Mouse (Mus musculus) cerebellum, postnatal 14 days (tissue): ENCODE measurements around the gene Endou.

Experiments
- DNase-seq, 2 experiments: peaks; one replicate each; pipeline ENCODE4 v3.0.0; 2021; ENCODE audit warnings: mixed read lengths in 2 of 2

Endou gene

DNA sequence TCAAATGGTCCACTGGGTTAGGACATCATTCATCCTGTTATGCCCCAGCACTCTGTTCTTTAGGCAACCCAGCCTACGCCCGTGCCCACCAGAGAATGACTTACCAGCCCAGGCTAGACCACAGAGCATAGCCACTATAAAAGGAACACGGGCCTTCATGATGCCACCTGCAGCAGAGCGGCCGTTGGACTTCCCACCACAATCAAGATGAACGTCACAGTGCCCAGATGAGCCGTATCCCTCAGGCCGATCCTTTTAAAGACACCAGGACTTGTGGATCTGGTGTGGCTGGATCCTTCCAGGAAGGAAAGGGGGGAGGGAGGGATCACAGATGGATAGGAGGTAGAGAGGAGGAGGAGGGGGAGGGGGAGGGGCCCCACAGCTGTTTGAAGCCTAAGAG is at the start of gene Endou:
Endou (minus strand) TSS at position 229 of the 400 bp plus-strand sequence.
- DNase-seq: no peak

- no peak for DNase-seq
Observed at GRCm38 (mm10) chr15:97780611-97781031, 49.5 kb upstream of the Endou start.

DNA sequence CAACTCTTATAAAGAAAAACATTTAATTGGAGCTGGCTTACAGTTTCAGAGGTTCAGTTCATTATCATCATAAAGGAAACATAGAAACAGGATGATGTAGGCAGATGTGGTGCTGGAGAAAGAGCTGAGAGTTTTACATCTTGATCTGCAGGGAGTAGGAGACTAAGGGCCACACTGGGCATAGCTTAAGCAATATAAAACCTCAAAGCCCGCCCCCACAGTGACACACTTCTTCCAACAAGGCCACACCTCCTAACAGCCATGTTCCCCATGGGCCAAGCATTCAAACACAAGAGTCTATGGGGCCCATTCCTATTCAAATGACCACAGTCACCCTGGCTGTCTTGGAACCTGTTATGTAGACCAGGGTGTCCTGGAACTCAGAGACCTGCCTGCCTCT is 48.4 kb upstream of the Endou start:
- DNase-seq: no peak

GRCm38 (mm10) chr15:97778311-97779098 is 47.4 kb upstream of the Endou start, which contains the start of gene Slc48a1:
Gene Slc48a1, plus strand, starts transcription at chr15:97778520.
- DNase-seq: no peak

DNA sequence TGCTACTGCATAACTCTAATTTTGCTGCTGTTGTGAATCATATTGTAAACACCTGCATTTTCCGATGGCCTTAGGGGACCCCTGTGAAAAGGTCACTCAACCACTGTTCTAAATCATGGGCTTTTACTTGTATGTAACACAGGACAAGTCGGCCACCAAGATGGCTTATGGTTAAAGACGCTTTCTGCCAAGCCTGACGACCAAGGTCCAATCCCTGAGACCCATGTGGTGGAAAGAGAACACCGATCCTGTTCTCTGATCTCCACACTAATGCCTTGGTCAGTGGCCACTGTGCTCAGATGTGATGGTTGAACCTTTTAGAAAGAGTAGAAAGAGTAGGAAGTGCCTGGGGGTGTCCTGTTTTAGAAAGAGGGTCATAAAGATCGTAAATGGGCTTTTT is 45.8 kb upstream of the Endou start:
- DNase-seq: no peak

DNA sequence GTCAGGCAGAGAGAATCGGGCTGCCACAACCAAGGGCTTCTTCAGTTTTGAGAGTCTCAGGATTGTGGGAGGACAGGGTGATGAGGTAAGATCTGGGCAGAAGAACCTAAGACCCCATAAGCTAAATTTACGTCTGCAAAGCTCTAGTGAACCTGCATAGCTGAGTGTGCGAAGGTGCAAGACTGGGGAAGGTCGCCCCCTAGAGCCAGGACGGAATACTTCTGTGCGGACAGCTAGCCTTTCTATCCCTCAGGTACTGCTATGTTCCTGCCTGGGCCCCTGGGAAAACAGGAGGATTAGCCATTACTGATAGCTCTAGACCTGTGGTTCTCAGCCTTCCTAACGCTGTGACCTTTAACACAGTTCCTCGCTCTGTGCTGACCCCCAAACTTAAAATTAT is 45.4 kb upstream of the Endou start:
- DNase-seq: peak; percentile 90 to 93

GRCm38 (mm10) chr15:97773961-97774370 is 42.8 kb upstream of the Endou start:
- no peak for DNase-seq

DNA sequence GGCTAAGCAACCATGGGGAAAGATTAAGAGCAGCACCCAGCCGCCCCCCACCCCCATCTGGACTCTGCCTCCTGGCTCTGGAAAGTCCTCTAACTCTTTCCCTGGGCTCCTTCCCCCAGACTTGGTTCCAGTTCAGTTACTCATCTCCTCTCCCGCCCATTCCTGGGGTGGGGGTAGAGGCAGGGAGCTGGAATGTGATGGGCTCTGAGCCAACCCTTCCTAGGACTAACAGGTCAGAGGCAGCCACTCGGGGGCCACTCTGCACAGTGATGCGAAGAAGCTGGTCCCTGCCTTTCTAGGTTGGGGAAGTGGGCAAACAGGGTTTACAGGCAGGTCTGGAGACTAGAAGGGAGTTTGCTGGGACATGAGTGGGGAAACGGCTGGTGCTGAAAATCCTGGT is 42.0 kb upstream of the Endou start:
- DNase-seq: no peak

DNA sequence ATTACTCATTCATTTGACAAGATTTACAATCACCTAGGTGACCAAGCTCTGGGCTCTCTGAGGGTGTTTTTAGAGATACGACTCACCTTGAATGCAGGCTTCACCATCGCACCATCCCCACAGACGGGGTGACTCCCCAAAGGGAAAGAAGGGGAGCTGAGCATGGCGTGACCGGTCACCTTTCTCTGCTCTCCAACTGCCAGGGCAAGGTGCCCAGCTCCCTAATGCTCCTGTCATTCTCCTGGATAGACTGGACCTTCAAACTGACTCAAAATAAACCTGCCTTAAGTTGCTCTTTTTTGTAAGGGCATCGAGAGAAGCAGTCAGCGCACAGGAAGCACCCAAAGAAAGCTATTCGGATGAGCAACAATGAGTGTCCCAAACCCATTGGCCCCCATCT is 39.1 kb upstream of the Endou start:
- no peak for DNase-seq

DNA sequence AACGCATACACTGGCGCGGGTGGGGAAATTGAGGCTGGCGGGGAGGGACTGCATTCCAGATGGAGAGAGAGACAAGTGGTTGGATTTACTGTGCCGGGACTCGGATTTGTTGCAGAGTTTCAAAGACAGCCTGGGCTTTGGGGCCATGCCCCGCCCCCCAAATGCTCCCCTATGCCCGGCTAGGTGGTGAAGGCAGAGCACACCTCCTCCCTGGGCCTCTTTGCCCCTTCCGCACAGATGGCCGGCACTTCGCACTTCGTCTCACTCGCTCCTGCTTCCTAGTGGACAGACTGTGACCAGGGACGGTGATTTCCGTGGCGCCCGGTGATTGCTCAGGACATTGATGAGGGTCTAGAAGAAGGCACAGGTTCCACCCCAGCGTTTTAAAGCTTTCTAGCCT is 37.1 kb upstream of the Endou start:
- peak; percentile 72 to 80 for DNase-seq

GRCm38 (mm10) chr15:97767280-97768186 is 36.4 kb upstream of the Endou start, which contains the start of gene Rapgef3:
Gene Rapgef3, minus strand, starts transcription at chr15:97767972.
- peak; percentile 84 to 86 for DNase-seq

- DNase-seq: peak; percentile 59 to 66
Observed at GRCm38 (mm10) chr15:97766594-97767279, 35.6 kb upstream of the Endou start.

- peak in 1 of 2 experiments; percentile 45 for DNase-seq
Observed at GRCm38 (mm10) chr15:97766194-97766593, 35.1 kb upstream of the Endou start.

DNA sequence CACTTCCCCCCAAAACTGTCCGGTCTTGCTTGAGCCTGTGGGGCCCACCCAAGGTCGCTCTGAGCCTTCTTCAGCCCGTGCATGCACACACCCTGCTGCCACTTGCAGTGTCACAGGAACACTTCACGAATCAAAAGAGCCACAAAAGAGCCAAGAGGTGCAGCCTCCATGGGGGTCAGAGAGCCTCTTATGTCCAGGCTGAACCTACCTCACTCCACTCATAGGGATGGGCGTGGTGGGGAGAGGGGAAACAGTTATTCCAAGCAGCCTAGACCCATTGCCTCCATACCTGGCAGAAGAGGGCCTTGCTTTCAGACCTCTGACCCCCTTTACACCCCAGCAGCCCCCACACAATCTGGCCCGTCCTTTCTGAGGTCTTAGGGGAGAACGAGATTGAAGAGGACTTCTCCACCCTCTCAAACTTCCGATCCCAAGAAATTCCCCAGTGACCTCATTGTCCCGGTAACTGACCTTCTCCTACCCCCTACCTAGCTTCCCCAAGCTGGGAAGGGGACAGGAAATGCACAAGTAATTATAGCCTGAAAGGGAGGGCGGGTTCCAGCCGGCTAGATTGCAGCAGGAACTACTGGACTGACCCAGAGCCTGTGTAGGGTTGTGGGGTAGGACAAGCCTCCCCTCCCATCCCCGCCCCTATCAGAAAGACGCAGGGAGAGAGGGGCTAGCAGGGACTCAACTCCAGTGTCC is 34.1 kb upstream of the Endou start:
- no peak for DNase-seq

DNA sequence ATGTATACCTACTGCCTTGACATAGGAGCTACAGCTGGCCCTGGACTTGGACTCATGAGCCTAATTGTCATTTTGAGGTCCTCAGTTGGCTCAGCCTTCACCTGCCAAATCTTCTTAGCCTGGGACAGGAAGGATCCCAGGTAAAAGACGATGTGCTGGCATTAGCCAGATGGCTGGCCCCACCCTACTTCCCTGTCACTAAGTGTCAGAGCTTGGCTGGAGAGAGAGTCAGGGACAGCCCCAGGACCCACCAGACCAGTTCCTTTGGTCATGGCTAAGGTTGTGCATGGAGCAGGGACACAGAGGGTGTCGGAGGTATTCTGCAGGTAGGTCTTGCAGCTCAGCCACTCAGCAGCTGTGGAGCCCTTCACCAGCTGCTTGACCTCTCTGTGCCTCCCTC is 33.4 kb upstream of the Endou start:
- no peak for DNase-seq

DNA sequence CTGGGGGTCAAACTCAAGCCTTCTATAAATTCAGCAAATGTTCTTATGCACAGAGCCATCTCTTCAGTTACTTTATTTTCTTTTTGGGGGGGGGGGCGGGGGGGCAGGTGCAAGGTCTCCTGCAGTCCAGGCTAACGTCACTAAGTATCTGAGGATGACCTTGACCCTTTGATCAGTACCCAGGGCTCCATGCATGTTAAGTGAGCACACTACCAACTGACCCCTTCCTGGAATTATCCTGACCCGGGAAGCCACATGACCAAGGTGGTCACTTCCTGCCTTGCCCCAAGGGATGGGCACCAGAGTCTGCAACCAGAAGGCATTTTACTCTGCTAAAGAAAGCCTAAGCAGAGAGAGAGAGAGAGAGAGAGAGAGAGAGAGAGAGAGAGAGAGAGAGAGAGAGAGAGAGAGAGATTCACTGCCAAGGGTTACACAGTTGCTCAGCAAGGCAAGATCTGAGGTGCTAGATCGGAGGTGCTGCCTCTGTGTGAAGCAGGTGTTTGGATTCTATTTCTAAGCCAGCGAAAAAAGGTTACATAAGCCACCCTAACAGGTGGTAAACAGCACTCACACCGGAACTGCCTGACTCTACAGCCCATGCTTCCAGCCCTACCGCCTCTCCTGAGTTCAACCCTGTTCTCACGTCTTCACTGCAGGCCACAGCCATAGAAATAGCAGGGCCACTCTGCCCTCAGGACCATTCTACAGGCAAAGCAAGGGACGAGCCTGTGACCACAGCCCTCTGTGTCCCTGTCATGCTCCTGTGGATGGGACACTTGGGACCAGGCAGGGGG is 32.3 kb upstream of the Endou start:
- DNase-seq: no peak

DNA sequence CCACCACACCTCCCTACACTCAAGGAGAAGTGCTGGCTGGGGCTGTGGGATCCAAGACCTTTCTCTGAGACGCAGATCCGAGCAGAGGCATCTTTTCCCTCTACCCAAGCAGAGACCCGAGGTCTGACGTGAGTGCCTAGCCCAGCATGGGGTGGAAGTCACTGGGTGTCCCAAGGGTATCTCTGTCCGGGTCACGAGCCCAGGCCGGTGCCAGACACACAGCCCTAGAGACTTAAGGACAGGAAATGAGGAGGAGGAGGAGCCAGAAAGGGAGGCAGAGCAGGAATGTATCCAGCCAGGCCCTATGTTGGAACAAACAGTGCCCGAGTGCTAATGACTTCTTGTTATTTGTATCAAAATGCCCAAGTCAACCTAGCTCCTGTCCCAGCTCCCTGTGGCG is 31.6 kb upstream of the Endou start:
- no peak for DNase-seq

- DNase-seq: no peak
Observed at GRCm38 (mm10) chr15:97761438-97761837, 30.3 kb upstream of the Endou start.

GRCm38 (mm10) chr15:97760952-97761351 is 29.8 kb upstream of the Endou start:
- DNase-seq: no peak

DNA sequence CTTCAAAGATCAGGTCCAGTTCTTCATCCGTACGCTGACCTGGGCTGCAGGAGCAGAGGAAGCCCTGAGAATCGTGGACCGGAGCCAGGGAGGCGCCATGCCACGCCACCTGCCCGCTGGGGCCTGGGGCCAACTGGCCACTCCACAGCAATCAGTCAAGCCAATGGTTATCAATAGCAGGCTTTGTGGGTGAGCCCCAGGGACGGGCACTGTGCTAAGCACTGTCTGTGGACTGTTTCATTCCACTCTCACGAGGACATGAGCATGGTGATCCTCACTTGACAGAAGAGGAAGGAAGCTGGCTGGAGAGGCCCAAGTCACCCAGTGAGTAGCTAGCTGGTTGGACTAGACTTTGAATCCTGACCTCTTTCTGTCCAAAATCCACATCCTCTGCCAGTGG is 28.9 kb upstream of the Endou start:
- peak; percentile 89 to 90 for DNase-seq

GRCm38 (mm10) chr15:97755361-97755760 is 24.2 kb upstream of the Endou start:
- no peak for DNase-seq

GRCm38 (mm10) chr15:97754476-97754875 is 23.3 kb upstream of the Endou start:
- no peak for DNase-seq
